Mouse (Mus musculus): ENCODE data around the gene Fth1. TPM values are rescaled to one million over a fixed set of nuclear protein-coding genes. Genes with fewer than 3 reads are reported as not detected.
A peak's percentile ranks its signal among the peaks of the same experiment; 100 is the strongest.

Gene Fth1
- total and polyA plus RNA-seq, 3 experiments = 1,016 to 28,412 (median 2,660) TPM

- Histone ChIP-seq H3K4me1 (ENCODE audit: insufficient read depth, low read depth, low read length) (peaks cover 36% of the 10 kb centered on the region), H3K36me3 (replicated peaks) (peaks cover 49% of the 10 kb centered on the region), H3K4me3 (ENCODE audit: low read depth, low read length) (no peak overlapping the region), H3K9me3 (replicated peaks) (no peaks in the 10 kb centered on the region), H3K27me3 (ENCODE audit: insufficient read depth, low read length) (no peaks in the 10 kb centered on the region)
- ATAC-seq (ENCODE audit: extremely low read depth, insufficient number of reproducible peaks, low FRiP score, poor library complexity, severe bottlenecking) (no peak), DNase-seq (ENCODE audit: low spot score) (peak; percentile 55)
- TF ChIP-seq CTCF (IDR thresholded peaks at IDR 0.05; ENCODE audit: low read depth, low read length) (peak; percentile 87), POLR2AphosphoS5 (IDR thresholded peaks at IDR 0.05; ENCODE audit: insufficient replicate concordance, low read depth, low read length) (no peak), TAL1 (conservative IDR thresholded peaks at IDR 0.05; ENCODE audit: low read depth, low read length) (no peak), GATA2 (IDR thresholded peaks at IDR 0.05; ENCODE audit: borderline replicate concordance, low read depth, low read length) (no peak), GATA1 (IDR thresholded peaks at IDR 0.05; ENCODE audit: borderline replicate concordance, low read length) (no peak)
Measured at GRCm38 (mm10) chr19:10033211-10033973, 53.0 kb downstream of the Fth1 start.

GRCm38 (mm10) chr19:10034356-10034755 is 54.0 kb downstream of the Fth1 start:
- no peak for TF ChIP-seq CTCF (IDR thresholded peaks at IDR 0.05; ENCODE audit: low read depth, low read length)
- TF ChIP-seq GATA1 (IDR thresholded peaks at IDR 0.05; ENCODE audit: borderline replicate concordance, low read length) = no peak
- no peak for TF ChIP-seq TAL1 (conservative IDR thresholded peaks at IDR 0.05; ENCODE audit: low read depth, low read length)
- no peak for TF ChIP-seq POLR2AphosphoS5 (IDR thresholded peaks at IDR 0.05; ENCODE audit: insufficient replicate concordance, low read depth, low read length)
- no peak for TF ChIP-seq GATA2 (IDR thresholded peaks at IDR 0.05; ENCODE audit: borderline replicate concordance, low read depth, low read length)
- H3K36me3 ChIP-seq (replicated peaks) = peaks cover 42% of the 10 kb centered on the region
- DNase-seq (ENCODE audit: low spot score) (no peak), ATAC-seq (ENCODE audit: extremely low read depth, insufficient number of reproducible peaks, low FRiP score, poor library complexity, severe bottlenecking) (no peak)
- peaks cover 40% of the 10 kb centered on the region for H3K4me1 ChIP-seq (ENCODE audit: insufficient read depth, low read depth, low read length)
- no peaks in the 10 kb centered on the region for H3K9me3 ChIP-seq (replicated peaks)
- H3K27me3 ChIP-seq (ENCODE audit: insufficient read depth, low read length) = no peaks in the 10 kb centered on the region
- no peak overlapping the region for H3K4me3 ChIP-seq (ENCODE audit: low read depth, low read length)

Other genes with a start within 250 kb of the Fth1 start
- not detected in 2 replicates for gene Scgb2a2, start 133.0 kb upstream of the Fth1 start, total RNA-seq (2014; fragmentation: Nextera tagmentation)
- gene Scgb2a2, start 133.0 kb upstream of the Fth1 start, total RNA-seq (2017) = 0.17 TPM in 1 of 2 replicates, not detected in the other
- gene Scgb2a2, start 133.0 kb upstream of the Fth1 start, polyA plus RNA-seq (2012) = not detected in 2 replicates
- gene Incenp, start 81.0 kb upstream of the Fth1 start, total RNA-seq (2014; fragmentation: Nextera tagmentation) = 125 and 160 TPM in 2 replicates
- gene Incenp, start 81.0 kb upstream of the Fth1 start, total RNA-seq (2017) = 73.2 and 83.8 TPM in 2 replicates
- gene Incenp, start 81.0 kb upstream of the Fth1 start, polyA plus RNA-seq (2012) = 187 and 221 TPM in 2 replicates
- gene Best1, start 21.0 kb downstream of the Fth1 start, total RNA-seq (2014; fragmentation: Nextera tagmentation) = not detected in 2 replicates
- gene Best1, start 21.0 kb downstream of the Fth1 start, total RNA-seq (2017) = 0.22 TPM in 1 of 2 replicates, not detected in the other
- gene Best1, start 21.0 kb downstream of the Fth1 start, polyA plus RNA-seq (2012) = 0.03 TPM in 1 of 2 replicates, not detected in the other
- gene Rab3il1, start 21.1 kb downstream of the Fth1 start, total RNA-seq (2014; fragmentation: Nextera tagmentation) = 4.7 and 25.4 TPM in 2 replicates
- 2.7 and 3.1 TPM in 2 replicates for gene Rab3il1, start 21.1 kb downstream of the Fth1 start, total RNA-seq (2017)
- gene Rab3il1, start 21.1 kb downstream of the Fth1 start, polyA plus RNA-seq (2012) = 4.0 and 4.2 TPM in 2 replicates
- 32.8 and 41.8 TPM in 2 replicates for gene Fads3, start 61.0 kb downstream of the Fth1 start, total RNA-seq (2014; fragmentation: Nextera tagmentation)
- 17.0 and 20.1 TPM in 2 replicates for gene Fads3, start 61.0 kb downstream of the Fth1 start, total RNA-seq (2017)
- 46.6 and 48.8 TPM in 2 replicates for gene Fads3, start 61.0 kb downstream of the Fth1 start, polyA plus RNA-seq (2012)
- 223 and 226 TPM in 2 replicates for gene Fads2, start 121.1 kb downstream of the Fth1 start, total RNA-seq (2014; fragmentation: Nextera tagmentation)
- 182 and 199 TPM in 2 replicates for gene Fads2, start 121.1 kb downstream of the Fth1 start, total RNA-seq (2017)
- 223 and 275 TPM in 2 replicates for gene Fads2, start 121.1 kb downstream of the Fth1 start, polyA plus RNA-seq (2012)
- 366 and 403 TPM in 2 replicates for gene Fads1, start 202.3 kb downstream of the Fth1 start, total RNA-seq (2014; fragmentation: Nextera tagmentation)
- gene Fads1, start 202.3 kb downstream of the Fth1 start, total RNA-seq (2017) = 143 and 145 TPM in 2 replicates
- 298 and 307 TPM in 2 replicates for gene Fads1, start 202.3 kb downstream of the Fth1 start, polyA plus RNA-seq (2012)
- gene Tmem258, start 223.4 kb downstream of the Fth1 start, total RNA-seq (2014; fragmentation: Nextera tagmentation) = 24.2 and 40.3 TPM in 2 replicates
- gene Tmem258, start 223.4 kb downstream of the Fth1 start, total RNA-seq (2017) = 178 and 219 TPM in 2 replicates
- 13.9 and 20.3 TPM in 2 replicates for gene Tmem258, start 223.4 kb downstream of the Fth1 start, polyA plus RNA-seq (2012)
- 23.1 and 30.8 TPM in 2 replicates for gene Fen1, start 223.6 kb downstream of the Fth1 start, total RNA-seq (2014; fragmentation: Nextera tagmentation)
- gene Fen1, start 223.6 kb downstream of the Fth1 start, total RNA-seq (2017) = 167 and 180 TPM in 2 replicates
- 51.2 and 86.3 TPM in 2 replicates for gene Fen1, start 223.6 kb downstream of the Fth1 start, polyA plus RNA-seq (2012)

Data from G1E (cell line).